Mouse (Mus musculus) CH12.LX (cell line): ENCODE data around the gene Prdx1.
A peak's percentile ranks its signal among the peaks of the same experiment; 100 is the strongest.

ENCODE experiments used
- CTCF ChIP-seq, 2 experiments: IDR thresholded peaks in 1 of 2; conservative IDR thresholded peaks in 1 of 2; 2 replicates each; pipeline ENCODE4 v1.5.1; 2011 to 2012; ENCODE audit warnings: low read depth in 2 of 2, low read length in 2 of 2, improper control_type of control experiment in 1 of 2, inconsistent platforms in 1 of 2, mild to moderate bottlenecking in 1 of 2, moderate library complexity in 1 of 2
- E2F4 ChIP-seq: IDR thresholded peaks from 2 replicates; pipeline ENCODE4 v1.6.1; 2011; ENCODE audit warnings: low read depth, low read length, improper control_type of control experiment; ENCODE audit not compliant: insufficient replicate concordance
- EP300 ChIP-seq: IDR thresholded peaks from 2 replicates; pipeline ENCODE4 v1.6.1; 2011; ENCODE audit warnings: low read length, improper control_type of control experiment
- ETS1 ChIP-seq: conservative IDR thresholded peaks from 2 replicates; pipeline ENCODE4 v1.6.1; 2012; ENCODE audit warnings: low read depth, mild to moderate bottlenecking, inconsistent platforms, low read length, improper control_type of control experiment, moderate library complexity
- MAX ChIP-seq: IDR thresholded peaks from 2 replicates; pipeline ENCODE4 v1.6.1; 2011; ENCODE audit warnings: low read length, improper control_type of control experiment
- MEF2A ChIP-seq: IDR thresholded peaks from 2 replicates; pipeline ENCODE4 v1.6.1; 2014; ENCODE audit warnings: low read depth, mild to moderate bottlenecking, inconsistent platforms, low read length, improper control_type of control experiment, borderline replicate concordance
- MXI1 ChIP-seq: IDR thresholded peaks from 2 replicates; pipeline ENCODE4 v1.6.1; 2011; ENCODE audit warnings: mild to moderate bottlenecking, low read depth, low read length, improper control_type of control experiment
- POLR2A ChIP-seq: IDR thresholded peaks from 2 replicates; pipeline ENCODE4 v1.6.1; 2011; ENCODE audit warnings: low read depth, mild to moderate bottlenecking, improper control_type of control experiment, low read length
- RCOR1 ChIP-seq: conservative IDR thresholded peaks from 2 replicates; pipeline ENCODE4 v1.6.1; 2012; ENCODE audit warnings: low read depth, mild to moderate bottlenecking, inconsistent platforms, low read length, improper control_type of control experiment
- UBTF ChIP-seq: IDR thresholded peaks from 2 replicates; pipeline ENCODE4 v1.6.1; 2012; ENCODE audit warnings: low read depth, mild to moderate bottlenecking, inconsistent platforms, low read length, improper control_type of control experiment, moderate library complexity
- USF2 ChIP-seq: conservative IDR thresholded peaks from 2 replicates; pipeline ENCODE4 v1.6.1; 2011; ENCODE audit warnings: low read depth, low read length, improper control_type of control experiment
- ZKSCAN1 ChIP-seq: IDR thresholded peaks from 2 replicates; pipeline ENCODE4 v1.6.1; 2012; ENCODE audit warnings: low read depth, inconsistent platforms, low read length, improper control_type of control experiment, borderline replicate concordance

DNA sequence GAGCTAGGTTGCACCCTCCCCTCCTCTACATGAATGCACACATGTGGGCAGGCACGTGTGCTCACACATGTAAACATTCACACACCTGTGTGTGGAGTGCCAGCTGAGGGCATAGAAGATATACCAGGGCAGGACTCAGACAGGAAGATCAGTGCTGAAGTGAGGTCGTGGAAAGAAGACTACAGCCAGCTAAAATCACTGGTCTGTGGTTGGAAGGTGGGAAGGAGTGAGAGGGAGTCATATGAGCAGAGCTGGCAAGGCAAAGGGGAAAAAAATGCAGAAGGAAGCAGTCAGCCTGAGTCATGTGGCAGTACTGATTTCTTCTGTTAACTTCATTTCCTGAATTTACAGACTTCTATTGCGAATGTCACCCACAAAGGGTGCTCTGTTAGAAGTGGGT, 17.2 kb upstream of the Prdx1 start:
- TF ChIP-seq RCOR1 (peak; percentile 47; the same call in 1 of the 2 replicates), MEF2A (no peak), ETS1 (peak; percentile 69), CTCF (conservative IDR thresholded peaks at IDR 0.05 in 1 of 2, IDR thresholded peaks at IDR 0.05 in 1 of 2; ENCODE audit: low read depth in 2 of 2, low read length in 2 of 2) (no peak), MXI1 (0 out of 2 replicates have a peak, but pooled peaks have one; percentile 53), USF2 (no peak), EP300 (peak; percentile 55; the same call in 1 of the 2 replicates), MAX (peak; percentile 73), ZKSCAN1 (no peak), UBTF (no peak), POLR2A (no peak), E2F4 (no peak)
